Mouse (Mus musculus) left cerebral cortex, adult 6 months (tissue): ENCODE data around the gene Agtrap. TPM values are rescaled to one million over a fixed set of nuclear protein-coding genes. Genes with fewer than 3 reads are reported as not detected.

Experiments
- long read RNA-seq, 2 experiments: library from polyadenylated mRNA; unstranded; transcript quantifications; one replicate each; pipeline ENCODE4 v2.0.0; 2019 to 2020
- polyA plus RNA-seq: library from polyadenylated mRNA; unstranded; fragments of <200 nt; fragmentation: Nextera tagmentation; gene quantifications from 2 replicates; pipeline ENCODE4 v1.2.3, GENCODE M21; 2021

Agtrap gene
- polyA plus RNA-seq = 7.0 TPM in 2 replicates
- long read RNA-seq, experiment 1, transcript Agtrap-201 (5 exons, 3,996 nt) = major isoform, 25 of 27 reads
- long read RNA-seq, experiment 1, partial matches to known transcripts = 0 of 27 reads
- long read RNA-seq, experiment 1, other reads (novel, unspliced or antisense) = 2 of 27 reads
- long read RNA-seq, experiment 2, transcript Agtrap-201 (5 exons, 3,996 nt) = major isoform, 13 of 17 reads
- long read RNA-seq, experiment 2, partial matches to known transcripts = 0 of 17 reads
- long read RNA-seq, experiment 2, other reads (novel, unspliced or antisense) = 4 of 17 reads

GRCm38 (mm10) chr4:148087907-148088527 lies at the start of gene Agtrap:
Agtrap (minus strand) TSS chr4:148088031.

GRCm38 (mm10) chr4:148130561-148131413 lies 43.0 kb upstream of the Agtrap start, which contains the start of gene Draxin:
Draxin (minus strand) TSS chr4:148130698.

GRCm38 (mm10) chr4:148130133-148130532 lies 42.3 kb upstream of the Agtrap start, which contains the start of gene Mad2l2:
Mad2l2 (plus strand) TSS chr4:148130384.

GRCm38 (mm10) chr4:148038600-148039253 lies 49.1 kb downstream of the Agtrap start, which contains the start of the genes Clcn6 and Mthfr:
Clcn6 (minus strand) TSS chr4:148038821.
Mthfr (plus strand) TSS chr4:148039077.

Other genes starting within 250 kb of the Agtrap start
- 1.9 and 2.6 TPM in 2 replicates for gene Zfp933, start 239.7 kb downstream of the Agtrap start, polyA plus RNA-seq
- gene Miip, start 219.2 kb downstream of the Agtrap start, polyA plus RNA-seq = 7.3 and 7.7 TPM in 2 replicates
- gene Fv1, start 219.1 kb downstream of the Agtrap start, polyA plus RNA-seq = 1.9 and 3.0 TPM in 2 replicates
- 74.5 and 85.6 TPM in 2 replicates for gene Mfn2, start 183.3 kb downstream of the Agtrap start, polyA plus RNA-seq
- 11.5 and 13.4 TPM in 2 replicates for gene Plod1, start 151.3 kb downstream of the Agtrap start, polyA plus RNA-seq
- gene 2510039O18Rik, start 147.1 kb downstream of the Agtrap start, polyA plus RNA-seq = 4.5 and 10.2 TPM in 2 replicates
- gene Nppb, start 102.2 kb downstream of the Agtrap start, polyA plus RNA-seq = not detected in 2 replicates
- 0.31 TPM in 1 of 2 replicates, not detected in the other for gene Nppa, start 87.3 kb downstream of the Agtrap start, polyA plus RNA-seq
- 10.9 and 23.5 TPM in 2 replicates for gene Clcn6, start 49.2 kb downstream of the Agtrap start, polyA plus RNA-seq
- gene Mthfr, start 49.0 kb downstream of the Agtrap start, polyA plus RNA-seq = 3.8 and 4.1 TPM in 2 replicates
- 28.3 and 28.9 TPM in 2 replicates for gene Mad2l2, start 42.4 kb upstream of the Agtrap start, polyA plus RNA-seq
- gene Draxin, start 42.7 kb upstream of the Agtrap start, polyA plus RNA-seq = 0.07 and 0.10 TPM in 2 replicates
- 36.5 and 48.5 TPM in 2 replicates for gene Fbxo6, start 64.1 kb upstream of the Agtrap start, polyA plus RNA-seq
- 133 and 147 TPM in 2 replicates for gene Fbxo44, start 72.5 kb upstream of the Agtrap start, polyA plus RNA-seq
- gene Fbxo2, start 72.6 kb upstream of the Agtrap start, polyA plus RNA-seq = 138 and 183 TPM in 2 replicates
- gene Disp3, start 199.9 kb upstream of the Agtrap start, polyA plus RNA-seq = 11.2 and 13.5 TPM in 2 replicates